Mouse (Mus musculus) neural tube, embryonic 14.5 days (tissue): ENCODE results near the gene Ap1s2. TPM values are rescaled to one million over a fixed set of nuclear protein-coding genes. Genes with fewer than 3 reads are reported as not detected.

Experiments used
- ATAC-seq: fragments of 200-750 bp; cut with Nextera tagmentation; 2 replicates; pipeline ENCODE4 v1.8.0; 2017; ENCODE audit warnings: low read depth, mild to moderate bottlenecking, moderate TSS enrichment, moderate library complexity
- H3K27ac ChIP-seq: fragments of 300-500 bp; sonication (generic); 2 replicates; pipeline ENCODE4 v1.5.1; 2014; ENCODE audit warnings: low read depth, mild to moderate bottlenecking, control low read depth, low read length, moderate library complexity, mixed read lengths
- H3K27me3 ChIP-seq: fragments of 300-500 bp; sonication (generic); 2 replicates; pipeline ENCODE4 v1.6.1; 2014; ENCODE audit warnings: low read length; ENCODE audit not compliant: control insufficient read depth, insufficient read depth
- H3K36me3 ChIP-seq: fragments of 300-500 bp; sonication (generic); 2 replicates; pipeline ENCODE4 v1.6.1; 2014; ENCODE audit warnings: low read length, mixed read lengths; ENCODE audit not compliant: control insufficient read depth, insufficient read depth
- H3K4me1 ChIP-seq: fragments of 300-500 bp; sonication (generic); 2 replicates; pipeline ENCODE4 v1.6.1; 2014; ENCODE audit warnings: low read length; ENCODE audit not compliant: control insufficient read depth, insufficient read depth
- H3K4me2 ChIP-seq: fragments of 300-500 bp; sonication (generic); 2 replicates; pipeline ENCODE4 v1.6.1; 2014; ENCODE audit warnings: mild to moderate bottlenecking, low read depth, low read length, control low read depth
- H3K4me3 ChIP-seq: fragments of 300-500 bp; sonication (generic); 2 replicates; pipeline ENCODE4 v1.5.1; 2014; ENCODE audit warnings: low read depth, low read length, control low read depth, mixed read lengths
- H3K9ac ChIP-seq: fragments of 300-500 bp; sonication (generic); replicated peaks from 2 replicates; pipeline ENCODE4 v1.6.1; 2014; ENCODE audit warnings: low read depth, mild to moderate bottlenecking, control low read depth, low read length, mixed read lengths
- H3K9me3 ChIP-seq: fragments of 300-500 bp; sonication (generic); 2 replicates; pipeline ENCODE4 v1.6.1; 2016; ENCODE audit warnings: low read length; ENCODE audit not compliant: control insufficient read depth
- WGBS: fragments of 180-500 bp; shearing (Covaris S2); extraction: QIAGEN DNeasy Blood & Tissue Kit; methylation state at CpG from one replicate; pipeline ENCODE4 v1.1.7; 2014; 5-methylcytosine and 5-hydroxymethylcytosine counted together
- polyA plus RNA-seq: library from polyadenylated mRNA; unstranded; fragments of >200 nt; fragmentation: Nextera tagmentation; extraction: Ambion mirVana; gene quantifications from 2 replicates; pipeline ENCODE4 v1.2.1, GENCODE M21; 2014

Gene Ap1s2
- polyA plus RNA-seq, 1 experiment from 2014 or later = 198 TPM

- Histone ChIP-seq H3K9me3 (no peaks in the 10 kb centered on the region), H3K9ac (no peak overlapping the region), H3K4me1 (no peaks in the 10 kb centered on the region), H3K36me3 (peaks cover 7% of the 10 kb centered on the region; the same call in 1 of the 2 replicates), H3K4me2 (no peak overlapping the region), H3K27me3 (no peaks in the 10 kb centered on the region), H3K27ac (no peak overlapping the region), H3K4me3 (no peak overlapping the region)
- no peak for ATAC-seq
- WGBS = 90% methylated on average over 1 of the region's 1 CpGs
Observed at GRCm38 (mm10) chrX:163951618-163952017, 42.8 kb downstream of the Ap1s2 start.

GRCm38 (mm10) chrX:163957381-163957780 lies 48.6 kb downstream of the Ap1s2 start:
- Histone ChIP-seq H3K4me1 (no peaks in the 10 kb centered on the region), H3K4me2 (peak overlapping the region; percentile 50), H3K27me3 (no peaks in the 10 kb centered on the region), H3K4me3 (peak overlapping the region; percentile 54), H3K27ac (no peak overlapping the region), H3K36me3 (peaks cover 2% of the 10 kb centered on the region; the same call in 1 of the 2 replicates), H3K9ac (peak overlapping the region; percentile 72), H3K9me3 (no peaks in the 10 kb centered on the region)
- WGBS = 40% methylated on average over 12 of the region's 12 CpGs
- peak; percentile 6; the same call in 1 of the 2 replicates for ATAC-seq

GRCm38 (mm10) chrX:163957803-163958466 lies 49.1 kb downstream of the Ap1s2 start:
- WGBS = 20% methylated on average over 39 of the region's 67 CpGs
- no peaks in the 10 kb centered on the region for H3K27me3 ChIP-seq
- H3K4me3 ChIP-seq = peak overlapping the region; percentile 54
- no peaks in the 10 kb centered on the region for H3K9me3 ChIP-seq
- ATAC-seq = peak; percentile 95
- peak overlapping the region; percentile 94 for H3K27ac ChIP-seq
- peak overlapping the region; percentile 72 for H3K9ac ChIP-seq
- H3K4me1 ChIP-seq = no peaks in the 10 kb centered on the region
- H3K4me2 ChIP-seq = peak overlapping the region; percentile 50
- no peaks in the 10 kb centered on the region for H3K36me3 ChIP-seq

- Histone ChIP-seq H3K27me3 (no peaks in the 10 kb centered on the region), H3K9ac (peak within 1 kb of the TSS; percentile 72), H3K27ac (peak within 1 kb of the TSS; percentile 94), H3K4me2 (peak within 1 kb of the TSS; percentile 50), H3K4me3 (peak within 1 kb of the TSS; percentile 54), H3K4me1 (no peaks in the 10 kb centered on the region), H3K36me3 (no peaks in the 10 kb centered on the region), H3K9me3 (no peaks in the 10 kb centered on the region)
- ATAC-seq = peak; percentile 98
- WGBS = 17% methylated on average over 23 of the region's 29 CpGs
Observed at GRCm38 (mm10) chrX:163958467-163958875, 49.7 kb downstream of the Ap1s2 start, which contains the start of gene Zrsr2. TSS of gene Zrsr2 (minus strand) at chrX:163958661.

- H3K9ac ChIP-seq = no peak overlapping the region
- H3K27ac ChIP-seq = no peak overlapping the region
- no peaks in the 10 kb centered on the region for H3K36me3 ChIP-seq
- H3K4me3 ChIP-seq = no peak overlapping the region
- H3K9me3 ChIP-seq = no peaks in the 10 kb centered on the region
- no peaks in the 10 kb centered on the region for H3K4me1 ChIP-seq
- H3K4me2 ChIP-seq = no peak overlapping the region
- no peak for ATAC-seq
- no peaks in the 10 kb centered on the region for H3K27me3 ChIP-seq
- WGBS = 95% methylated on average over 1 of the region's 1 CpGs
Observed at GRCm38 (mm10) chrX:163981092-163981491, 72.3 kb downstream of the Ap1s2 start.

- Histone ChIP-seq H3K27ac (no peak overlapping the region), H3K4me1 (no peaks in the 10 kb centered on the region), H3K9me3 (no peaks in the 10 kb centered on the region), H3K36me3 (no peaks in the 10 kb centered on the region), H3K27me3 (no peaks in the 10 kb centered on the region), H3K9ac (no peak overlapping the region), H3K4me2 (no peak overlapping the region), H3K4me3 (no peak overlapping the region)
- no peak for ATAC-seq
- 57% methylated on average over 4 of the region's 4 CpGs for whole genome bisulfite sequencing
Observed at GRCm38 (mm10) chrX:163981500-163981899, 72.7 kb downstream of the Ap1s2 start.

- no peak overlapping the region for H3K27ac ChIP-seq
- H3K36me3 ChIP-seq = no peaks in the 10 kb centered on the region
- H3K4me1 ChIP-seq = no peaks in the 10 kb centered on the region
- H3K9ac ChIP-seq = no peak overlapping the region
- H3K9me3 ChIP-seq = no peaks in the 10 kb centered on the region
- H3K4me3 ChIP-seq = no peak overlapping the region
- H3K27me3 ChIP-seq = no peaks in the 10 kb centered on the region
- no peak for ATAC-seq
- WGBS = 63% methylated on average over 6 of the region's 6 CpGs
- no peak overlapping the region for H3K4me2 ChIP-seq
Observed at GRCm38 (mm10) chrX:163982129-163982528, 73.3 kb downstream of the Ap1s2 start.

Other genes with a start within 250 kb of the Ap1s2 start
- 3.6 and 6.2 TPM in 2 replicates for gene Rnf138rt1, start 147.7 kb upstream of the Ap1s2 start, polyA plus RNA-seq
- gene Zrsr2, start 49.6 kb downstream of the Ap1s2 start, polyA plus RNA-seq = 51.3 and 55.5 TPM in 2 replicates
- gene Car5b, start 119.0 kb downstream of the Ap1s2 start, polyA plus RNA-seq = 0.76 and 0.91 TPM in 2 replicates
- gene Siah1b, start 167.5 kb downstream of the Ap1s2 start, polyA plus RNA-seq = 17.3 and 17.8 TPM in 2 replicates
- gene Cltrn, start 179.8 kb downstream of the Ap1s2 start, polyA plus RNA-seq = not detected in 2 replicates
- 0.16 TPM in 1 of 2 replicates, not detected in the other for gene Ace2, start 230.3 kb downstream of the Ap1s2 start, polyA plus RNA-seq